Mouse (Mus musculus) liver, postnatal 0 days (tissue): ENCODE results near the gene Zfp36l2.

Source experiments
- CTCF ChIP-seq: sonication (generic); IDR thresholded peaks from 2 replicates; pipeline ENCODE4 v1.5.1; 2016; ENCODE audit warnings: antibody characterized with exemption, low read depth
- EP300 ChIP-seq: IDR thresholded peaks from 2 replicates; pipeline ENCODE4 v1.6.1; 2016; ENCODE audit warnings: antibody characterized with exemption, low read depth, mild to moderate bottlenecking

DNA sequence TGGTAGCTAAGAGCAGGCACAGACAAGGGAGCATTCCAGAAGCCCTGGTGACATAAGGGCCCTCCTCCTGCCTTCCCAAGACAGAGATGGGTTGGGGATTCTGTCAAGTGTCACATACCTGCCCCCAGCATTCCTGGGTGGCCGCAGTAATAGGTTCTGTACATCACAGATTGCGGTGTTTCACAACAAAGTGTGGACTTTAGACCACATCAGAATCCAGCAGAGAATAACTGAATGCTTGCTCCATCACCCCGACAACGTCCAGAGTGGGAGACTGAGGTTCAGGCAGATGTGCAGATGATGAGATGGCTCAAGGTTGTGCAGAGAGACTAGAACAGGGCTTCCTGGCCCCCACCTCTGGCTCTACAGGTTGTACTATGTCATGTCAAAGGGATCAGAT, 51.5 kb downstream of the Zfp36l2 start:
- TF ChIP-seq CTCF = no peak
- TF ChIP-seq EP300 = no peak
